Mouse (Mus musculus) hematopoietic stem cell, adult 5-6 weeks (primary cell): ENCODE measurements at regions not wholly inside any gene's neighbourhood (a gene's known extent, or its start where the extent isn't known, plus 50 kb on each side); places are given as distances from the start of the nearest gene placed in this dataset.

Source experiments
- ATAC-seq, 2 experiments: fragments of 125-278 bp in 1 of 2; replicated peaks in 1 of 2; 2 replicates each; pipeline ENCODE4 v1.8.0; 2016 to 2017; ENCODE audit warnings: inconsistent platforms in 2 of 2, mild to moderate bottlenecking in 2 of 2, moderate number of reproducible peaks in 2 of 2, low read depth in 1 of 2, moderate TSS enrichment in 1 of 2; ENCODE audit not compliant: low FRiP score in 2 of 2, poor library complexity in 2 of 2, severe bottlenecking in 2 of 2, insufficient read depth in 1 of 2, low TSS enrichment in 1 of 2

- no peak for ATAC-seq
These were observed 144.6 kb upstream of the Vstm2b start for GRCm38 (mm10) chr7:40753490-40753889.

- ATAC-seq = no peak
These were observed 135.6 kb upstream of the Vstm2b start for GRCm38 (mm10) chr7:40762520-40762919.

GRCm38 (mm10) chr7:40766142-40766541 is 132.0 kb upstream of the Vstm2b start:
- no peak for ATAC-seq

- no peak for ATAC-seq
These were observed 121.9 kb upstream of the Vstm2b start for GRCm38 (mm10) chr7:40776220-40776619.

GRCm38 (mm10) chr7:40784906-40785305 is 113.2 kb upstream of the Vstm2b start:
- no peak for ATAC-seq

- ATAC-seq = no peak
These were observed 111.4 kb upstream of the Vstm2b start for GRCm38 (mm10) chr7:40786758-40787157.

GRCm38 (mm10) chr7:40788486-40788885 is 109.6 kb upstream of the Vstm2b start:
- no peak for ATAC-seq

GRCm38 (mm10) chr7:40794458-40795207 is 103.5 kb upstream of the Vstm2b start:
- no peak for ATAC-seq

- ATAC-seq = no peak
These were observed 98.3 kb upstream of the Vstm2b start for GRCm38 (mm10) chr7:40799794-40800193.

GRCm38 (mm10) chr7:40801291-40801690 is 96.8 kb upstream of the Vstm2b start:
- ATAC-seq = no peak

- ATAC-seq = no peak
These were observed 92.9 kb upstream of the Vstm2b start for GRCm38 (mm10) chr7:40805211-40805610.

GRCm38 (mm10) chr7:40805866-40806265 is 92.3 kb upstream of the Vstm2b start:
- ATAC-seq = no peak

GRCm38 (mm10) chr7:40812952-40813351 is 85.2 kb upstream of the Vstm2b start:
- no peak for ATAC-seq

- ATAC-seq = no peak
These were observed 72.9 kb upstream of the Vstm2b start for GRCm38 (mm10) chr7:40825141-40825742.

- no peak for ATAC-seq
These were observed 68.6 kb upstream of the Vstm2b start for GRCm38 (mm10) chr7:40829526-40829925.

- no peak for ATAC-seq
These were observed 66.5 kb upstream of the Vstm2b start for GRCm38 (mm10) chr7:40831583-40831982.

- no peak for ATAC-seq
These were observed 55.7 kb upstream of the Vstm2b start for GRCm38 (mm10) chr7:40842344-40842992.

- no peak for ATAC-seq
These were observed 51.6 kb upstream of the Vstm2b start for GRCm38 (mm10) chr7:40846512-40846911.
